Mouse (Mus musculus): ENCODE measurements at regions not wholly inside any gene's neighbourhood (a gene's known extent, or its start where the extent isn't known, plus 50 kb on each side); places are given as distances from the start of the nearest gene placed in this dataset.

GRCm38 (mm10) chr3:35208526-35208925 lies 545.4 kb upstream of the Atp11b start:
- Histone ChIP-seq H3K27me3 (no peaks in the 10 kb centered on the region), H3K4me2 (replicated peaks) (no peak overlapping the region), H3K36me3 (no peaks in the 10 kb centered on the region), H3K27ac (no peak overlapping the region), H3K4me1 (no peaks in the 10 kb centered on the region), H3K9ac (no peak overlapping the region), H3K4me3 (no peak overlapping the region), H3K9me3 (no peaks in the 10 kb centered on the region)
- ATAC-seq (ENCODE audit: low FRiP score, low read depth), result no peak
- 87% methylated on average over 5 of the region's 5 CpGs for WGBS

- Histone ChIP-seq H3K4me3 (no peak overlapping the region), H3K36me3 (no peaks in the 10 kb centered on the region), H3K9ac (no peak overlapping the region), H3K9me3 (no peaks in the 10 kb centered on the region), H3K27ac (no peak overlapping the region), H3K4me1 (peaks cover 9% of the 10 kb centered on the region; the same call in 1 of the 2 replicates), H3K4me2 (replicated peaks) (no peak overlapping the region), H3K27me3 (no peaks in the 10 kb centered on the region)
- 88% methylated on average over 6 of the region's 6 CpGs for WGBS
- no peak for ATAC-seq (ENCODE audit: low FRiP score, low read depth)
These were observed 534.5 kb upstream of the Atp11b start for GRCm38 (mm10) chr3:35219394-35219793.

GRCm38 (mm10) chr3:35221183-35221582 lies 532.7 kb upstream of the Atp11b start:
- no peak overlapping the region for H3K4me2 ChIP-seq (replicated peaks)
- ATAC-seq (ENCODE audit: low FRiP score, low read depth), result no peak
- WGBS, result 49% methylated on average over 3 of the region's 3 CpGs

GRCm38 (mm10) chr3:35222251-35222650 lies 531.7 kb upstream of the Atp11b start:
- no peak overlapping the region for H3K9ac ChIP-seq
- H3K27me3 ChIP-seq, result no peaks in the 10 kb centered on the region
- H3K9me3 ChIP-seq, result no peaks in the 10 kb centered on the region
- H3K4me3 ChIP-seq, result no peak overlapping the region
- no peak for ATAC-seq (ENCODE audit: low FRiP score, low read depth)
- no peak overlapping the region for H3K27ac ChIP-seq
- H3K36me3 ChIP-seq, result no peaks in the 10 kb centered on the region
- WGBS, result 40% methylated on average over 2 of the region's 2 CpGs
- H3K4me2 ChIP-seq (replicated peaks), result no peak overlapping the region
- H3K4me1 ChIP-seq, result peaks cover 18% of the 10 kb centered on the region; the same call in 1 of the 2 replicates

More at GRCm38 (mm10) chr3:35221183-35221582, 532.7 kb upstream of the Atp11b start:
- Histone ChIP-seq H3K4me1 (peaks cover 18% of the 10 kb centered on the region; the same call in 1 of the 2 replicates), H3K4me3 (no peak overlapping the region), H3K36me3 (no peaks in the 10 kb centered on the region), H3K9me3 (no peaks in the 10 kb centered on the region), H3K27ac (no peak overlapping the region), H3K9ac (no peak overlapping the region), H3K27me3 (no peaks in the 10 kb centered on the region)

GRCm38 (mm10) chr3:35225051-35225701 lies 528.7 kb upstream of the Atp11b start:
- Histone ChIP-seq H3K9ac (no peak overlapping the region), H3K36me3 (no peaks in the 10 kb centered on the region), H3K4me1 (peaks cover 23% of the 10 kb centered on the region; the same call in 1 of the 2 replicates), H3K4me3 (peak overlapping the region; percentile 19), H3K27me3 (no peaks in the 10 kb centered on the region), H3K4me2 (replicated peaks) (peak overlapping the region; percentile 45), H3K9me3 (no peaks in the 10 kb centered on the region), H3K27ac (no peak overlapping the region)
- ATAC-seq (ENCODE audit: low FRiP score, low read depth), result peak; percentile 80
- WGBS, result 8% methylated on average over 12 of the region's 12 CpGs

GRCm38 (mm10) chr3:35225774-35226365 lies 528.0 kb upstream of the Atp11b start:
- Histone ChIP-seq H3K4me2 (replicated peaks) (peak overlapping the region; percentile 45; the same call in 1 of the 2 replicates), H3K4me3 (no peak overlapping the region), H3K27me3 (no peaks in the 10 kb centered on the region), H3K9me3 (no peaks in the 10 kb centered on the region), H3K36me3 (no peaks in the 10 kb centered on the region), H3K9ac (no peak overlapping the region), H3K27ac (no peak overlapping the region), H3K4me1 (peaks cover 27% of the 10 kb centered on the region)
- 36% methylated on average over 3 of the region's 3 CpGs for WGBS
- no peak for ATAC-seq (ENCODE audit: low FRiP score, low read depth)

- Histone ChIP-seq H3K4me3 (no peak overlapping the region), H3K27ac (no peak overlapping the region), H3K9ac (no peak overlapping the region), H3K4me2 (replicated peaks) (no peak overlapping the region), H3K36me3 (no peaks in the 10 kb centered on the region), H3K4me1 (peaks cover 24% of the 10 kb centered on the region), H3K27me3 (no peaks in the 10 kb centered on the region), H3K9me3 (no peaks in the 10 kb centered on the region)
- ATAC-seq (ENCODE audit: low FRiP score, low read depth), result 0 out of 2 replicates have a peak, but pooled peaks have one; percentile 25
- WGBS, result 67% methylated on average over 10 of the region's 10 CpGs
These were observed 522.6 kb upstream of the Atp11b start for GRCm38 (mm10) chr3:35231158-35231928.

- H3K4me1 ChIP-seq, result peaks cover 24% of the 10 kb centered on the region
- WGBS, result 23% methylated on average over 1 of the region's 1 CpGs
- H3K27me3 ChIP-seq, result no peaks in the 10 kb centered on the region
- no peak overlapping the region for H3K4me2 ChIP-seq (replicated peaks)
- H3K4me3 ChIP-seq, result no peak overlapping the region
- no peak overlapping the region for H3K27ac ChIP-seq
- no peak for ATAC-seq (ENCODE audit: low FRiP score, low read depth)
- no peaks in the 10 kb centered on the region for H3K36me3 ChIP-seq
- no peak overlapping the region for H3K9ac ChIP-seq
- H3K9me3 ChIP-seq, result no peaks in the 10 kb centered on the region
These were observed 521.4 kb upstream of the Atp11b start for GRCm38 (mm10) chr3:35232487-35232886.

GRCm38 (mm10) chr3:35235066-35235465 lies 518.8 kb upstream of the Atp11b start:
- Histone ChIP-seq H3K36me3 (no peaks in the 10 kb centered on the region), H3K27ac (no peak overlapping the region), H3K4me1 (peaks cover 20% of the 10 kb centered on the region), H3K4me3 (no peak overlapping the region), H3K27me3 (no peaks in the 10 kb centered on the region), H3K4me2 (replicated peaks) (no peak overlapping the region), H3K9me3 (no peaks in the 10 kb centered on the region), H3K9ac (no peak overlapping the region)
- WGBS, result 45% methylated on average over 3 of the region's 3 CpGs
- no peak for ATAC-seq (ENCODE audit: low FRiP score, low read depth)

GRCm38 (mm10) chr3:35235772-35236171 lies 518.1 kb upstream of the Atp11b start:
- no peak for ATAC-seq (ENCODE audit: low FRiP score, low read depth)
- no peak overlapping the region for H3K4me2 ChIP-seq (replicated peaks)
- no peaks in the 10 kb centered on the region for H3K9me3 ChIP-seq
- peaks cover 15% of the 10 kb centered on the region for H3K4me1 ChIP-seq
- H3K27me3 ChIP-seq, result no peaks in the 10 kb centered on the region
- no peak overlapping the region for H3K4me3 ChIP-seq
- no peak overlapping the region for H3K27ac ChIP-seq
- no peak overlapping the region for H3K9ac ChIP-seq
- no peaks in the 10 kb centered on the region for H3K36me3 ChIP-seq
- WGBS, result 21% methylated on average over 5 of the region's 5 CpGs

- Histone ChIP-seq H3K9ac (no peak overlapping the region), H3K4me2 (replicated peaks) (no peak overlapping the region), H3K4me1 (peaks cover 10% of the 10 kb centered on the region), H3K27ac (no peak overlapping the region), H3K4me3 (no peak overlapping the region), H3K36me3 (no peaks in the 10 kb centered on the region), H3K27me3 (no peaks in the 10 kb centered on the region), H3K9me3 (no peaks in the 10 kb centered on the region)
- ATAC-seq (ENCODE audit: low FRiP score, low read depth), result no peak
- 68% methylated on average over 6 of the region's 6 CpGs for WGBS
These were observed 516.6 kb upstream of the Atp11b start for GRCm38 (mm10) chr3:35237342-35237741.

- ATAC-seq (ENCODE audit: low FRiP score, low read depth), result no peak
These were observed 511.6 kb upstream of the Atp11b start for GRCm38 (mm10) chr3:35242349-35242748.

More at GRCm38 (mm10) chr3:35242349-35242748, 511.6 kb upstream of the Atp11b start:
- H3K9ac ChIP-seq, result no peak overlapping the region
- H3K9me3 ChIP-seq, result no peaks in the 10 kb centered on the region
- H3K4me3 ChIP-seq, result no peak overlapping the region
- no peak overlapping the region for H3K4me2 ChIP-seq (replicated peaks)
- WGBS, result 45% methylated on average over 6 of the region's 6 CpGs
- H3K27me3 ChIP-seq, result no peaks in the 10 kb centered on the region
- no peaks in the 10 kb centered on the region for H3K36me3 ChIP-seq
- no peak overlapping the region for H3K27ac ChIP-seq
- peaks cover 7% of the 10 kb centered on the region; the same call in 1 of the 2 replicates for H3K4me1 ChIP-seq
